Comparison of ENCODE assay signal across 11 mouse cellular contexts in the genomic region with DNA sequence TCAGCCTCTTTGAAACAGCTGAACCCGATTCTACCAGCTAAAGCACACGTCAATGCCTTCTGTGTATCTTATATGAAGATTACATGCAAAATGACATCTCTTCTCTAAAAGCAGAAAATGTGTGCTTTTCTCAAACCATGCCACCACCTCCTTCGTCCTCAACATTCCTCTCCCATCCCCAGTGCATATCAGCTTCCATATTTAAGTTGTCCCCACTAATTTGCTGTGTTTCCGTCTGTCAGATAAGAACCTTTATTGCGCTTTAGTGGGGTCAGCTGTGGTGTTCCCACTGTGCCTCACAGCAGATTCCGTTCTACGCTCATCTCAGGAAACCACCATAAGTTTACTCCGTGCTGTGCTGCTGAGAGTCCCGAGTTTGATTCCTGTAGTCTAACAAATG. TPM values are rescaled to one million over a fixed set of nuclear protein-coding genes. Genes with fewer than 3 reads are reported as not detected.
DNase-seq lines count a peak whose midpoint lies in the region; ATAC-seq and TF ChIP-seq lines count a peak whose summit lies in the region.
"Had no signal": no experiment of that assay in that cellular context is flagged by ENCODE, and none has a peak within 500 bp of the region (broad histone marks: within the 10 kb centered on the region; RNA-seq: fewer than 3 reads in every experiment).

No protein-coding gene starts in this region.

- no peaks in the 10 kb centered on the region for H3K36me3 ChIP-seq in forebrain, postnatal 0 days (ENCODE audit: insufficient read depth)
- H3K36me3 ChIP-seq in midbrain, embryonic 16.5 days (ENCODE audit: control insufficient read depth, insufficient read depth, low read length): no peaks in the 10 kb centered on the region
- H3K36me3 ChIP-seq: kidney, embryonic 15.5 days had no signal

- 42% methylated on average over 9 of the region's 9 CpGs for WGBS in forebrain, postnatal 0 days
- WGBS in midbrain, embryonic 16.5 days: 28% methylated on average over 9 of the region's 9 CpGs

- intact Hi-C loops in left cerebral cortex, adult 2 months (cut with DNase I): loop anchor here (1.0 to 10.0 kb wide), 4 partner anchors 136 to 395 kb away; partner anchors contain the start of gene Cdv3

- peak; percentile 26 for DNase-seq in cerebellum, adult 9-10 months
- no peak for DNase-seq in left cerebral cortex, adult 2 months (ENCODE audit: extremely low spot score in 1 of 2, low spot score in 2 of 2)
- DNase-seq in left cerebral cortex, adult 8-10 months (ENCODE audit: low spot score in 2 of 2): no peak
- DNase-seq in forebrain, postnatal 0 days: no peak
- DNase-seq in kidney, postnatal 4 days: no peak
- no peak for DNase-seq in urinary bladder, postnatal 36 days (ENCODE audit: low spot score in 2 of 2)
- DNase-seq: cerebellum, postnatal 36 days; thymus, adult 18-20 months had no signal

- ATAC-seq in cerebellum, adult (ENCODE audit: insufficient number of reproducible peaks, low FRiP score, low TSS enrichment): no peak
- no peak for ATAC-seq in forebrain, postnatal 0 days
- no peak for ATAC-seq in midbrain, embryonic 16.5 days

- H3K27me3 ChIP-seq in forebrain, postnatal 0 days (ENCODE audit: insufficient read depth, low read length): no peaks in the 10 kb centered on the region
- no peaks in the 10 kb centered on the region for H3K27me3 ChIP-seq in midbrain, embryonic 16.5 days (ENCODE audit: control insufficient read depth, insufficient read depth, low read depth, low read length)

- H3K4me3 ChIP-seq in left cerebral cortex, adult 2 months: peak overlapping the region; percentile 78
- H3K4me3 ChIP-seq in forebrain, postnatal 0 days (ENCODE audit: low read depth, low read length): peak overlapping the region; percentile 81
- peak overlapping the region; percentile 86 for H3K4me3 ChIP-seq in midbrain, embryonic 16.5 days (ENCODE audit: low read depth, low read length)

- TF ChIP-seq CTCF in left cerebral cortex, adult 2 months (IDR thresholded peaks at IDR 0.05): no peak
- no peak for TF ChIP-seq CTCF in forebrain, postnatal 0 days (IDR thresholded peaks at IDR 0.05; ENCODE audit: low read depth)

- no peaks in the 10 kb centered on the region for H3K9me3 ChIP-seq in forebrain, postnatal 0 days (ENCODE audit: low read length)
- H3K9me3 ChIP-seq in midbrain, embryonic 16.5 days (replicated peaks; ENCODE audit: control insufficient read depth, low read length, poor library complexity, severe bottlenecking): no peaks in the 10 kb centered on the region
- H3K9me3 ChIP-seq: kidney, embryonic 15.5 days had no signal

- H3K4me1 ChIP-seq in forebrain, postnatal 0 days (ENCODE audit: insufficient read depth): peaks cover 6% of the 10 kb centered on the region; the same call in 1 of the 2 replicates
- peaks cover 12% of the 10 kb centered on the region for H3K4me1 ChIP-seq in midbrain, embryonic 16.5 days (ENCODE audit: control insufficient read depth, insufficient read depth, low read length)

- H3K27ac ChIP-seq in left cerebral cortex, adult 2 months: no peak overlapping the region
- H3K27ac ChIP-seq in forebrain, postnatal 0 days (ENCODE audit: low read depth, low read length): 0 out of 2 replicates have a peak overlapping the region, but pooled peaks have one; percentile 17
- no peak overlapping the region for H3K27ac ChIP-seq in midbrain, embryonic 16.5 days (ENCODE audit: low read length)
- H3K27ac ChIP-seq: kidney, embryonic 15.5 days had no signal

- H3K4me2 ChIP-seq in forebrain, postnatal 0 days (ENCODE audit: low read depth): peak overlapping the region; percentile 74
- peak overlapping the region; percentile 79 for H3K4me2 ChIP-seq in midbrain, embryonic 16.5 days (ENCODE audit: low read length)
- H3K4me2 ChIP-seq: kidney, embryonic 15.5 days had no signal

- H3K9ac ChIP-seq in forebrain, postnatal 0 days: peak overlapping the region; percentile 83
- peak overlapping the region; percentile 47; the same call in 1 of the 2 replicates for H3K9ac ChIP-seq in midbrain, embryonic 16.5 days (ENCODE audit: low read depth, low read length)
- H3K9ac ChIP-seq: kidney, embryonic 15.5 days had no signal

RNA-seq across cellular contexts. Expression of gene Tmem108, which starts 1.8 kb away (rescaled TPM):
- 10 to 100 TPM; 30.3 to 31.1 TPM for total RNA-seq in left cerebral cortex, adult 2 months (2021)
- total RNA-seq in left cerebral cortex, adult 8-10 months (2022): 10 to 100 TPM; 17.0 to 23.1 (median 17.9) TPM
- 31.5 and 33.2 TPM in 2 replicates for total RNA-seq in forebrain, postnatal 0 days (2014; rRNA removed)
- 42.7 and 52.7 TPM in 2 replicates for polyA plus RNA-seq in forebrain, postnatal 0 days (2015; fragmentation: Nextera tagmentation; extraction: Ambion mirVana)
- polyA plus RNA-seq in midbrain, embryonic 16.5 days (2015; fragmentation: Nextera tagmentation; extraction: Ambion mirVana): 28.9 and 29.6 TPM in 2 replicates
